Mouse (Mus musculus) CH12.LX (cell line): ENCODE data around the gene Dnaaf1. TPM values are rescaled to one million over a fixed set of nuclear protein-coding genes. Genes with fewer than 3 reads are reported as not detected.

Experiments used
- DNase-seq: peaks from one replicate; pipeline ENCODE4 v3.0.0-alpha.2; 2013; ENCODE audit errors: extremely low read depth
- H3K27ac ChIP-seq: 2 replicates; pipeline ENCODE4 v1.5.1; 2012; ENCODE audit warnings: low read depth, mild to moderate bottlenecking, control low read depth, moderate library complexity; ENCODE audit not compliant: insufficient read depth
- H3K27me3 ChIP-seq: replicated peaks from 2 replicates; pipeline ENCODE3; 2012; ENCODE audit warnings: inconsistent platforms
- H3K36me3 ChIP-seq, 2 experiments: replicated peaks in 1 of 2; 2 replicates each; pipeline versions ENCODE3 to v1.6.1; 2012; ENCODE audit warnings: inconsistent platforms in 1 of 2, low read length in 1 of 2, mild to moderate bottlenecking in 1 of 2, mixed read lengths in 1 of 2, moderate library complexity in 1 of 2; ENCODE audit not compliant: control insufficient read depth in 1 of 2, insufficient read depth in 1 of 2
- H3K4me1 ChIP-seq, 2 experiments: 2 replicates each; pipeline ENCODE4 v1.6.1; 2012; ENCODE audit warnings: inconsistent platforms in 1 of 2, moderate library complexity in 1 of 2; ENCODE audit not compliant: insufficient read depth in 2 of 2, control insufficient read depth in 1 of 2
- H3K4me2 ChIP-seq: 2 replicates; pipeline ENCODE4 v1.6.1; 2012; ENCODE audit warnings: low read depth, mild to moderate bottlenecking, control low read depth; ENCODE audit not compliant: poor library complexity, insufficient read depth, severe bottlenecking
- H3K4me3 ChIP-seq, 3 experiments: fragments of 150-350 bp in 1 of 3; sonication (generic) in 1 of 3; replicated peaks in 1 of 3; 2 replicates each; pipeline versions ENCODE3 to v1.5.1; 2011 to 2012; ENCODE audit warnings: low read depth in 2 of 3, low read length in 2 of 3, mild to moderate bottlenecking in 2 of 3, moderate library complexity in 2 of 3, control low read depth in 1 of 3, improper control_type of control experiment in 1 of 3, inconsistent platforms in 1 of 3, mixed read lengths in 1 of 3; ENCODE audit not compliant: poor library complexity in 1 of 3
- H3K79me2 ChIP-seq: replicated peaks from 2 replicates; pipeline ENCODE4 v1.6.1; 2012; ENCODE audit warnings: mild to moderate bottlenecking, moderate library complexity; ENCODE audit not compliant: control insufficient read depth, poor library complexity, insufficient read depth, severe bottlenecking; ENCODE audit errors: extremely low read depth
- H3K9ac ChIP-seq: 2 replicates; pipeline ENCODE4 v1.6.1; 2012; ENCODE audit warnings: low read depth, mild to moderate bottlenecking, control low read depth, moderate library complexity; ENCODE audit not compliant: insufficient read depth
- H3K9me3 ChIP-seq: replicated peaks from 2 replicates; pipeline ENCODE3; 2012; ENCODE audit warnings: low read length, inconsistent platforms, mixed read lengths
- BHLHE40 ChIP-seq: IDR thresholded peaks from 2 replicates; pipeline ENCODE4 v1.6.1; 2011; ENCODE audit warnings: mild to moderate bottlenecking, low read depth, low read length, improper control_type of control experiment
- CHD1 ChIP-seq: IDR thresholded peaks from 2 replicates; pipeline ENCODE4 v1.6.1; 2012; ENCODE audit warnings: low read depth, low read length, improper control_type of control experiment, inconsistent platforms
- CHD2 ChIP-seq: IDR thresholded peaks from 2 replicates; pipeline ENCODE4 v1.6.1; 2011; ENCODE audit warnings: low read length, improper control_type of control experiment
- CTCF ChIP-seq, 2 experiments: IDR thresholded peaks in 1 of 2; conservative IDR thresholded peaks in 1 of 2; 2 replicates each; pipeline ENCODE4 v1.5.1; 2011 to 2012; ENCODE audit warnings: low read depth in 2 of 2, low read length in 2 of 2, improper control_type of control experiment in 1 of 2, inconsistent platforms in 1 of 2, mild to moderate bottlenecking in 1 of 2, moderate library complexity in 1 of 2
- E2F4 ChIP-seq: IDR thresholded peaks from 2 replicates; pipeline ENCODE4 v1.6.1; 2011; ENCODE audit warnings: low read depth, low read length, improper control_type of control experiment; ENCODE audit not compliant: insufficient replicate concordance
- ELF1 ChIP-seq: IDR thresholded peaks from 2 replicates; pipeline ENCODE4 v1.6.1; 2014; ENCODE audit warnings: low read depth, mild to moderate bottlenecking, inconsistent platforms, low read length, improper control_type of control experiment
- EP300 ChIP-seq: IDR thresholded peaks from 2 replicates; pipeline ENCODE4 v1.6.1; 2011; ENCODE audit warnings: low read length, improper control_type of control experiment
- ETS1 ChIP-seq: conservative IDR thresholded peaks from 2 replicates; pipeline ENCODE4 v1.6.1; 2012; ENCODE audit warnings: low read depth, mild to moderate bottlenecking, inconsistent platforms, low read length, improper control_type of control experiment, moderate library complexity
- GABPA ChIP-seq: IDR thresholded peaks from 2 replicates; pipeline ENCODE4 v1.6.1; 2012; ENCODE audit warnings: low read depth, low read length, improper control_type of control experiment, inconsistent platforms; ENCODE audit not compliant: insufficient replicate concordance
- HCFC1 ChIP-seq: IDR thresholded peaks from 2 replicates; pipeline ENCODE4 v1.6.1; 2012; ENCODE audit warnings: low read depth, mild to moderate bottlenecking, inconsistent platforms, low read length, improper control_type of control experiment
- IRF4 ChIP-seq: IDR thresholded peaks from 2 replicates; pipeline ENCODE4 v1.6.1; 2014; ENCODE audit warnings: low read depth, mild to moderate bottlenecking, inconsistent platforms, low read length, improper control_type of control experiment
- JUN ChIP-seq: IDR thresholded peaks from 2 replicates; pipeline ENCODE4 v1.6.1; 2011; ENCODE audit warnings: low read depth, mild to moderate bottlenecking, low read length, improper control_type of control experiment, moderate library complexity; ENCODE audit not compliant: insufficient read depth
- JUND ChIP-seq: conservative IDR thresholded peaks from 2 replicates; pipeline ENCODE4 v1.6.1; 2011; ENCODE audit warnings: low read depth, low read length, improper control_type of control experiment
- KAT2A ChIP-seq: IDR thresholded peaks from 2 replicates; pipeline ENCODE4 v1.6.1; 2012; ENCODE audit warnings: low read length, improper control_type of control experiment, inconsistent platforms; ENCODE audit not compliant: insufficient replicate concordance
- MAFK ChIP-seq: IDR thresholded peaks from 2 replicates; pipeline ENCODE4 v1.6.1; 2011; ENCODE audit warnings: low read length, improper control_type of control experiment; ENCODE audit not compliant: insufficient replicate concordance
- MAX ChIP-seq: IDR thresholded peaks from 2 replicates; pipeline ENCODE4 v1.6.1; 2011; ENCODE audit warnings: low read length, improper control_type of control experiment
- MAZ ChIP-seq: IDR thresholded peaks from 2 replicates; pipeline ENCODE4 v1.6.1; 2012; ENCODE audit warnings: low read depth, mild to moderate bottlenecking, inconsistent platforms, low read length, improper control_type of control experiment, moderate library complexity
- MEF2A ChIP-seq: IDR thresholded peaks from 2 replicates; pipeline ENCODE4 v1.6.1; 2014; ENCODE audit warnings: low read depth, mild to moderate bottlenecking, inconsistent platforms, low read length, improper control_type of control experiment, borderline replicate concordance
- MYC ChIP-seq: IDR thresholded peaks from 2 replicates; pipeline ENCODE4 v1.6.1; 2011; ENCODE audit warnings: low read depth, mild to moderate bottlenecking, improper control_type of control experiment, low read length
- NELFE ChIP-seq: IDR thresholded peaks from 2 replicates; pipeline ENCODE4 v1.6.1; 2011; ENCODE audit warnings: low read depth, low read length, improper control_type of control experiment
- NRF1 ChIP-seq: IDR thresholded peaks from 2 replicates; pipeline ENCODE4 v1.6.1; 2014; ENCODE audit warnings: low read depth, mild to moderate bottlenecking, inconsistent platforms, low read length, improper control_type of control experiment, moderate library complexity
- PAX5 ChIP-seq: IDR thresholded peaks from 2 replicates; pipeline ENCODE4 v1.6.1; 2012; ENCODE audit warnings: low read length, inconsistent platforms, mixed read lengths
- POLR2A ChIP-seq: IDR thresholded peaks from 2 replicates; pipeline ENCODE4 v1.6.1; 2011; ENCODE audit warnings: low read depth, mild to moderate bottlenecking, improper control_type of control experiment, low read length
- POLR2AphosphoS2 ChIP-seq: IDR thresholded peaks from 2 replicates; pipeline ENCODE4 v1.6.1; 2011; ENCODE audit warnings: low read depth, low read length, improper control_type of control experiment
- RAD21 ChIP-seq: IDR thresholded peaks from 2 replicates; pipeline ENCODE4 v1.6.1; 2011; ENCODE audit warnings: low read depth, mild to moderate bottlenecking, low read length, improper control_type of control experiment, moderate library complexity
- RCOR1 ChIP-seq: conservative IDR thresholded peaks from 2 replicates; pipeline ENCODE4 v1.6.1; 2012; ENCODE audit warnings: low read depth, mild to moderate bottlenecking, inconsistent platforms, low read length, improper control_type of control experiment
- SIN3A ChIP-seq: IDR thresholded peaks from 2 replicates; pipeline ENCODE4 v1.6.1; 2012; ENCODE audit warnings: low read length, improper control_type of control experiment, inconsistent platforms
- SMC3 ChIP-seq: IDR thresholded peaks from 2 replicates; pipeline ENCODE4 v1.6.1; 2011; ENCODE audit warnings: low read depth, low read length, improper control_type of control experiment
- TBP ChIP-seq: conservative IDR thresholded peaks from 2 replicates; pipeline ENCODE4 v1.6.1; 2011; ENCODE audit warnings: low read depth, low read length, improper control_type of control experiment
- UBTF ChIP-seq: IDR thresholded peaks from 2 replicates; pipeline ENCODE4 v1.6.1; 2012; ENCODE audit warnings: low read depth, mild to moderate bottlenecking, inconsistent platforms, low read length, improper control_type of control experiment, moderate library complexity
- USF1 ChIP-seq: IDR thresholded peaks from 2 replicates; pipeline ENCODE4 v1.6.1; 2014; ENCODE audit warnings: low read depth, mild to moderate bottlenecking, inconsistent platforms, low read length, improper control_type of control experiment
- ZC3H11A ChIP-seq: IDR thresholded peaks from 2 replicates; pipeline ENCODE4 v1.6.1; 2012; ENCODE audit warnings: low read depth, mild to moderate bottlenecking, inconsistent platforms, low read length, improper control_type of control experiment
- ZKSCAN1 ChIP-seq: IDR thresholded peaks from 2 replicates; pipeline ENCODE4 v1.6.1; 2012; ENCODE audit warnings: low read depth, inconsistent platforms, low read length, improper control_type of control experiment, borderline replicate concordance
- ZMIZ1 ChIP-seq: IDR thresholded peaks from 2 replicates; pipeline ENCODE4 v1.6.1; 2012; ENCODE audit warnings: low read depth, mild to moderate bottlenecking, inconsistent platforms, low read length, improper control_type of control experiment
- ZNF384 ChIP-seq: IDR thresholded peaks from 2 replicates; pipeline ENCODE4 v1.6.1; 2012; ENCODE audit warnings: low read depth, low read length, improper control_type of control experiment, inconsistent platforms
- dilution Hi-C: fragments of 300-500 bp; cut with MboI; formaldehyde crosslinking; loops from 2 replicates; pipeline ENCODE4 v1.14.3; 2020; ENCODE audit warnings: low sequenced_read_pairs; ENCODE audit not compliant: extremely low pct_unique_long_range_greater_than_20kb, extremely low pct_ligation_motif_present
- in situ Hi-C: fragments of 300-500 bp; cut with MboI; formaldehyde crosslinking; loops from 3 replicates; pipeline ENCODE4 v1.14.3; 2019; ENCODE audit warnings: low sequenced_read_pairs, low pct_ligation_motif_present, low pct_unique_long_range_greater_than_20kb, mixed read lengths
- polyA plus RNA-seq: library from polyadenylated mRNA; unstranded; fragments of >175 nt; gene quantifications from 2 replicates; pipeline ENCODE4 v1.2.1, GENCODE M21; 2012; ENCODE audit warnings: low read depth; ENCODE audit not compliant: insufficient read length
- total RNA-seq, 2 experiments: library from RNA; depleted of rRNA; stranded (reverse); fragments of 300-350 nt in 1 of 2; fragments of >200 nt in 1 of 2; gene quantifications; 2 replicates each; pipeline ENCODE4 v1.2.3; 2012 to 2014

Dnaaf1 gene
- total and polyA plus RNA-seq, 3 experiments: 0.25 TPM; not detected in 2

GRCm38 (mm10) chr8:119547019-119547691 lies 27.9 kb upstream of the Dnaaf1 start (continued):
- TF ChIP-seq JUN (no peak), SMC3 (no peak), MAZ (no peak), TBP (no peak), MAX (no peak), ZNF384 (no peak), USF1 (no peak)

DNA sequence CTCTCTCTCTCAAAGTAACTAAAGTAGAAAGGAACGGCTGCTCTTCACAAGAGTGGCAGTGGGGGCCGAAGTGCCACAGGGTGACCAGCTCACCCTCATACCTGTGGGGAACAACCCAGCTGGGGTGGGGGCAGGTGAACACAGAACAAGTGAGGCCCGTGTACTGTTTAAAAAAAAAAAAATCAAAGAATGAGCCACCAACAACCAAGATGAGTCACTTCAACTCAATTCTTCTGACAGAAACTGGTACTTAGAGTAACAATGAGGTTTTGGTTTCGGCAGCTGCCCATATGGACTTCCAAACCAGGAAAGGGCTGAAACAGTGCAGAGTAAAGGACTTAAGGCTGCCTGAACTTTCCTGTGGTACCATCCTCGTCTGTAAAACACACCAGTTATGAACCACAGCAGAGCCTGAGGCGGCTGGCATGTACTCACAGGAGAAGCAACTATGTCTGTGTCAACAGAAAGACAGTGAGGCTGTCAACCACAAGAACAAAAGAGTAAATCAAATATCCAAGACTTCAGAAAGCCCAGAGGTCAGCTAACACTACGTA lies 26.4 kb upstream of the Dnaaf1 start:
- peaks cover 67% of the 10 kb centered on the region for H3K79me2 ChIP-seq
- in situ Hi-C loops: no loop called here
- H3K36me3 ChIP-seq: peaks cover 24 to 84% of the 10 kb centered on the region in 2 experiments
- no peak overlapping the region; the same call in 1 of the 2 replicates for H3K9ac ChIP-seq
- peak; percentile 30 for DNase-seq
- H3K9me3 ChIP-seq: no peaks in the 10 kb centered on the region
- no peaks in the 10 kb centered on the region for H3K27me3 ChIP-seq
- peak overlapping the region; percentile 42 for H3K4me2 ChIP-seq
- H3K4me1 ChIP-seq: peaks cover 21 to 53% of the 10 kb centered on the region in 2 experiments
- dilution Hi-C loops: no loop called here
- H3K4me3 ChIP-seq: no peak overlapping the region
- H3K27ac ChIP-seq: peak overlapping the region; percentile 31
- TF ChIP-seq PAX5 (no peak), MEF2A (peak; percentile 75; the same call in 1 of the 2 replicates), MAFK (peak; percentile 45; the same call in 1 of the 2 replicates), RCOR1 (peak; percentile 95), ZKSCAN1 (no peak), GABPA (no peak), MYC (0 out of 2 replicates have a peak, but pooled peaks have one; percentile 41), JUND (peak; percentile 84), UBTF (no peak), NRF1 (no peak), EP300 (peak; percentile 97), ZC3H11A (no peak), HCFC1 (no peak), ZNF384 (peak; percentile 98), MAX (no peak), ETS1 (peak; percentile 87), SIN3A (peak; percentile 92), CHD1 (no peak), ZMIZ1 (no peak), SMC3 (no peak), IRF4 (peak; percentile 97), POLR2AphosphoS2 (no peak), KAT2A (no peak), JUN (peak; percentile 90), CHD2 (peak; percentile 88), E2F4 (no peak), POLR2A (no peak), TBP (0 out of 2 replicates have a peak, but pooled peaks have one; percentile 28), MAZ (peak; percentile 74; the same call in 1 of the 2 replicates), BHLHE40 (peak; percentile 86), NELFE (no peak), CTCF (conservative IDR thresholded peaks at IDR 0.05 in 1 of 2, IDR thresholded peaks at IDR 0.05 in 1 of 2; ENCODE audit: low read depth in 2 of 2, low read length in 2 of 2) (no peak), RAD21 (no peak), ELF1 (no peak; the same call in 1 of the 2 replicates)
